Mouse (Mus musculus) stomach, embryonic 15.5 days (tissue): ENCODE results near the gene Padi3. TPM values are rescaled to one million over a fixed set of nuclear protein-coding genes. Genes with fewer than 3 reads are reported as not detected.
A peak's percentile ranks its signal among the peaks of the same experiment; 100 is the strongest.

Source experiments
- ATAC-seq: fragments of 200-750 bp; cut with Nextera tagmentation; 2 replicates; pipeline ENCODE4 v1.8.0; 2017; ENCODE audit warnings: low read depth, moderate number of reproducible peaks, moderate TSS enrichment; ENCODE audit not compliant: insufficient read depth, low FRiP score
- H3K27ac ChIP-seq: fragments of 300-500 bp; sonication (generic); 2 replicates; pipeline ENCODE4 v1.5.1; 2015; ENCODE audit warnings: mild to moderate bottlenecking, inconsistent platforms
- H3K27me3 ChIP-seq: fragments of 300-500 bp; sonication (generic); replicated peaks from 2 replicates; pipeline ENCODE4 v1.6.1; 2015; ENCODE audit warnings: inconsistent platforms
- H3K36me3 ChIP-seq: fragments of 300-500 bp; sonication (generic); 2 replicates; pipeline ENCODE4 v1.6.1; 2015; ENCODE audit warnings: inconsistent platforms
- H3K4me1 ChIP-seq: fragments of 300-500 bp; sonication (generic); 2 replicates; pipeline ENCODE4 v1.6.1; 2015; ENCODE audit warnings: inconsistent platforms
- H3K4me2 ChIP-seq: fragments of 300-500 bp; sonication (generic); 2 replicates; pipeline ENCODE4 v1.6.1; 2015; ENCODE audit warnings: mild to moderate bottlenecking, inconsistent platforms
- H3K4me3 ChIP-seq: fragments of 300-500 bp; sonication (generic); replicated peaks from 2 replicates; pipeline ENCODE4 v1.5.1; 2015; ENCODE audit warnings: inconsistent platforms
- H3K9ac ChIP-seq: fragments of 300-500 bp; sonication (generic); 2 replicates; pipeline ENCODE4 v1.6.1; 2015; ENCODE audit warnings: inconsistent platforms
- H3K9me3 ChIP-seq: fragments of 300-500 bp; sonication (generic); 2 replicates; pipeline ENCODE4 v1.6.1; 2016; ENCODE audit warnings: inconsistent platforms
- WGBS: fragments of 180-500 bp; shearing (Covaris S2); methylation state at CpG from one replicate; pipeline ENCODE4 v1.1.7; 2015; 5-methylcytosine and 5-hydroxymethylcytosine counted together
- polyA plus RNA-seq: library from polyadenylated mRNA; unstranded; fragments of >200 nt; fragmentation: Nextera tagmentation; extraction: Ambion mirVana; gene quantifications from 2 replicates; pipeline ENCODE4 v1.2.1, GENCODE M21; 2015

The Padi3 gene
- polyA plus RNA-seq, 1 experiment from 2014 or later: 0.18 TPM

- H3K9ac ChIP-seq: no peak overlapping the region
- no peaks in the 10 kb centered on the region for H3K36me3 ChIP-seq
- peak; percentile 64 for ATAC-seq
- 25% methylated on average over 36 of the region's 36 CpGs for WGBS
- H3K4me1 ChIP-seq: peaks cover 33% of the 10 kb centered on the region
- H3K27me3 ChIP-seq: no peaks in the 10 kb centered on the region; the same call in 1 of the 2 replicates
- peak overlapping the region; percentile 41 for H3K4me3 ChIP-seq
- H3K4me2 ChIP-seq: peak overlapping the region; percentile 76
- no peak overlapping the region for H3K27ac ChIP-seq
- H3K9me3 ChIP-seq: no peaks in the 10 kb centered on the region
Measured at GRCm38 (mm10) chr4:140814241-140815225, 4.1 kb upstream of the Padi3 start.

GRCm38 (mm10) chr4:140813358-140814185 is 3.1 kb upstream of the Padi3 start:
- peak overlapping the region; percentile 41 for H3K4me3 ChIP-seq
- H3K4me1 ChIP-seq: peaks cover 33% of the 10 kb centered on the region
- H3K36me3 ChIP-seq: no peaks in the 10 kb centered on the region
- H3K4me2 ChIP-seq: peak overlapping the region; percentile 76
- H3K27me3 ChIP-seq: no peaks in the 10 kb centered on the region; the same call in 1 of the 2 replicates
- no peak for ATAC-seq
- H3K9me3 ChIP-seq: no peaks in the 10 kb centered on the region
- no peak overlapping the region for H3K9ac ChIP-seq
- no peak overlapping the region for H3K27ac ChIP-seq
- WGBS: 24% methylated on average over 13 of the region's 13 CpGs

- H3K27ac ChIP-seq: no peak overlapping the region
- ATAC-seq: no peak
- 22% methylated on average over 11 of the region's 14 CpGs for WGBS
- H3K4me1 ChIP-seq: peaks cover 33% of the 10 kb centered on the region
- H3K27me3 ChIP-seq: no peaks in the 10 kb centered on the region; the same call in 1 of the 2 replicates
- no peak overlapping the region for H3K9ac ChIP-seq
- H3K4me3 ChIP-seq: no peak overlapping the region
- H3K36me3 ChIP-seq: no peaks in the 10 kb centered on the region
- no peaks in the 10 kb centered on the region for H3K9me3 ChIP-seq
- no peak overlapping the region for H3K4me2 ChIP-seq
Measured at GRCm38 (mm10) chr4:140812609-140813008, 2.2 kb upstream of the Padi3 start.

- Histone ChIP-seq H3K9ac (no peak overlapping the region), H3K27me3 (no peaks in the 10 kb centered on the region; the same call in 1 of the 2 replicates), H3K9me3 (no peaks in the 10 kb centered on the region), H3K4me2 (no peak overlapping the region), H3K4me1 (peaks cover 33% of the 10 kb centered on the region), H3K36me3 (no peaks in the 10 kb centered on the region), H3K27ac (no peak overlapping the region), H3K4me3 (no peak overlapping the region)
- no peak for ATAC-seq
- 49% methylated on average over 8 of the region's 8 CpGs for WGBS
Measured at GRCm38 (mm10) chr4:140812191-140812590, 1.7 kb upstream of the Padi3 start.

GRCm38 (mm10) chr4:140809118-140809517 is 1.3 kb downstream of the Padi3 start:
- Histone ChIP-seq H3K4me2 (no peak overlapping the region), H3K9ac (no peak overlapping the region), H3K9me3 (no peaks in the 10 kb centered on the region), H3K27me3 (no peaks in the 10 kb centered on the region; the same call in 1 of the 2 replicates), H3K4me3 (no peak overlapping the region), H3K4me1 (peaks cover 20% of the 10 kb centered on the region), H3K36me3 (no peaks in the 10 kb centered on the region), H3K27ac (no peak overlapping the region)
- WGBS: 62% methylated on average over 8 of the region's 8 CpGs
- no peak for ATAC-seq

- WGBS: 72% methylated on average over 9 of the region's 9 CpGs
- H3K4me3 ChIP-seq: no peak overlapping the region
- no peaks in the 10 kb centered on the region for H3K36me3 ChIP-seq
Measured at GRCm38 (mm10) chr4:140804601-140805000, 5.8 kb downstream of the Padi3 start.

GRCm38 (mm10) chr4:140801364-140801763 is 9.1 kb downstream of the Padi3 start:
- Histone ChIP-seq H3K4me3 (no peak overlapping the region), H3K4me2 (no peak overlapping the region), H3K36me3 (no peaks in the 10 kb centered on the region), H3K4me1 (no peaks in the 10 kb centered on the region), H3K27me3 (no peaks in the 10 kb centered on the region), H3K9ac (no peak overlapping the region), H3K9me3 (no peaks in the 10 kb centered on the region), H3K27ac (no peak overlapping the region)
- 57% methylated on average over 3 of the region's 3 CpGs for WGBS
- no peak for ATAC-seq

More at GRCm38 (mm10) chr4:140804601-140805000, 5.8 kb downstream of the Padi3 start:
- Histone ChIP-seq H3K9me3 (no peaks in the 10 kb centered on the region), H3K4me2 (no peak overlapping the region), H3K27me3 (no peaks in the 10 kb centered on the region), H3K9ac (no peak overlapping the region), H3K4me1 (no peaks in the 10 kb centered on the region), H3K27ac (no peak overlapping the region)
- ATAC-seq: no peak

GRCm38 (mm10) chr4:140796786-140797185 is 13.7 kb downstream of the Padi3 start:
- Histone ChIP-seq H3K4me2 (no peak overlapping the region), H3K27me3 (no peaks in the 10 kb centered on the region), H3K9ac (no peak overlapping the region), H3K27ac (no peak overlapping the region), H3K4me3 (no peak overlapping the region), H3K9me3 (no peaks in the 10 kb centered on the region), H3K36me3 (no peaks in the 10 kb centered on the region), H3K4me1 (no peaks in the 10 kb centered on the region)
- WGBS: 66% methylated on average over 3 of the region's 3 CpGs
- no peak for ATAC-seq

- Histone ChIP-seq H3K9ac (no peak overlapping the region), H3K9me3 (no peaks in the 10 kb centered on the region), H3K27me3 (no peaks in the 10 kb centered on the region), H3K4me1 (no peaks in the 10 kb centered on the region), H3K36me3 (no peaks in the 10 kb centered on the region), H3K4me3 (no peak overlapping the region), H3K4me2 (no peak overlapping the region), H3K27ac (no peak overlapping the region)
- no peak for ATAC-seq
- 81% methylated on average over 9 of the region's 9 CpGs for WGBS
Measured at GRCm38 (mm10) chr4:140794678-140795077, 15.8 kb downstream of the Padi3 start.

GRCm38 (mm10) chr4:140793795-140794194 is 16.7 kb downstream of the Padi3 start:
- no peaks in the 10 kb centered on the region for H3K4me1 ChIP-seq
- H3K9me3 ChIP-seq: no peaks in the 10 kb centered on the region
- H3K4me2 ChIP-seq: no peak overlapping the region
- H3K27me3 ChIP-seq: no peaks in the 10 kb centered on the region
- no peak overlapping the region for H3K9ac ChIP-seq
- 66% methylated on average over 9 of the region's 9 CpGs for WGBS
- ATAC-seq: no peak
- no peak overlapping the region for H3K27ac ChIP-seq
- no peak overlapping the region for H3K4me3 ChIP-seq
- no peaks in the 10 kb centered on the region for H3K36me3 ChIP-seq

- Histone ChIP-seq H3K9ac (no peak overlapping the region), H3K36me3 (no peaks in the 10 kb centered on the region), H3K4me1 (no peaks in the 10 kb centered on the region), H3K27me3 (no peaks in the 10 kb centered on the region), H3K27ac (no peak overlapping the region), H3K4me2 (no peak overlapping the region), H3K9me3 (no peaks in the 10 kb centered on the region), H3K4me3 (no peak overlapping the region)
- WGBS: 83% methylated on average over 7 of the region's 7 CpGs
- ATAC-seq: no peak
Measured at GRCm38 (mm10) chr4:140792584-140792983, 17.9 kb downstream of the Padi3 start.

GRCm38 (mm10) chr4:140791071-140791470 is 19.4 kb downstream of the Padi3 start:
- WGBS: 78% methylated on average over 16 of the region's 16 CpGs
- Histone ChIP-seq H3K4me3 (no peak overlapping the region), H3K4me2 (no peak overlapping the region)

More at GRCm38 (mm10) chr4:140791071-140791470, 19.4 kb downstream of the Padi3 start:
- no peaks in the 10 kb centered on the region for H3K27me3 ChIP-seq
- ATAC-seq: no peak
- H3K36me3 ChIP-seq: no peaks in the 10 kb centered on the region
- no peaks in the 10 kb centered on the region for H3K9me3 ChIP-seq
- no peak overlapping the region for H3K9ac ChIP-seq
- H3K27ac ChIP-seq: no peak overlapping the region
- no peaks in the 10 kb centered on the region for H3K4me1 ChIP-seq
